Mouse (Mus musculus) layer of hippocampus, postnatal 25 days (tissue): ENCODE data around the gene Igsf3. TPM values are rescaled to one million over a fixed set of nuclear protein-coding genes. Genes with fewer than 3 reads are reported as not detected.
"Not testable (repeated sequence)": the region's sequence is repeated elsewhere in the genome, so short reads cannot be mapped to it uniquely, and the experiment has no call there.

Experiments
- DNase-seq, 2 experiments: peaks; one replicate each; pipeline ENCODE4 v3.0.0; 2022; ENCODE audit warnings: mixed read lengths in 2 of 2, low spot score in 1 of 2; ENCODE audit errors: extremely low spot score in 1 of 2
- total RNA-seq, 2 experiments: library from RNA; stranded (reverse); gene quantifications; 2 replicates each; pipeline ENCODE4 v1.2.3; 2021

Gene Igsf3
- total RNA-seq, 2 experiments from 2014 or later, result 18.8 to 24.3 TPM

GRCm38 (mm10) chr3:101398877-101399276 is 22.0 kb downstream of the Igsf3 start:
- DNase-seq, result no peak

GRCm38 (mm10) chr3:101401501-101401900 is 24.6 kb downstream of the Igsf3 start:
- no peak for DNase-seq

DNA sequence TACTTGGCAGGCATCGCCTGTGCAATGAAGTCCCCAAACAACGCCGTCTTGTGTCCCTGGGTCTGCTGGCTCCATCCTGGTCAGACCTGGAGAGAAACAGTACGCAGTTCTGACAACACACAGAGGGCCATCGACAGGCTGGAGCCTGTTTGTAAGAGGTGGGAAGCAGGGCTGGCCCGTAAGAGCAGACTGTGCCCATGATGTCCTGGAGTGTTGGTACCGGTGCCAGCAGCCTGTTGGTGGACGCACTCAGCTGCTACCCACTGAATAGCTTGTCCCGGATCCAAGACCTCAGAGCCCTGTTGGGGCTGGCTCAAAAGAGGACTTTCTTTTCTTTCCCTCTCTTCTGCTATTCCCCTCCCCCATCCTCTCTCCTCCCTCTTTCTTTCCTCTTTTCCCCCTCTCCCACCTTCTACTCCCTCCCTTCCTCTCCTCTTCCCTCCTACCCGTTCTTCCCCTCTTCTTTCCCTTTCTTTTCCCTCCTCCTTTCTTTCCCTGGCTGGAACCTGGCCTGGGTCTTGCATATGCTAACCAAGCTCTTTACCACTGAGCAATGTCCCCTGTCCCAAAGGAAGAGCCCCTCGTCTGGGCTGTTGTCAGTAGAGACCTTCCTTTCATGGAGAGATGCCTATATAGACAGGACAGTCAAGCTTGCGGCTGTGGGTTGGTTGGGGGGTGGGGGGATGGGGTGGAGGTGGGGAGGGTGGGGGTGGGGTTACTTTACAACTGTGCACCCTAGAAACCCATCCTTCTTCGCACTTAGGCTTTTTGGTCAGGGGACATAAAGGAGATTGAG is 27.9 kb downstream of the Igsf3 start:
- DNase-seq, result no peak

- DNase-seq, result peak in 1 of 2 experiments; percentile 54
Measured at GRCm38 (mm10) chr3:101405495-101405894, 28.6 kb downstream of the Igsf3 start.

DNA sequence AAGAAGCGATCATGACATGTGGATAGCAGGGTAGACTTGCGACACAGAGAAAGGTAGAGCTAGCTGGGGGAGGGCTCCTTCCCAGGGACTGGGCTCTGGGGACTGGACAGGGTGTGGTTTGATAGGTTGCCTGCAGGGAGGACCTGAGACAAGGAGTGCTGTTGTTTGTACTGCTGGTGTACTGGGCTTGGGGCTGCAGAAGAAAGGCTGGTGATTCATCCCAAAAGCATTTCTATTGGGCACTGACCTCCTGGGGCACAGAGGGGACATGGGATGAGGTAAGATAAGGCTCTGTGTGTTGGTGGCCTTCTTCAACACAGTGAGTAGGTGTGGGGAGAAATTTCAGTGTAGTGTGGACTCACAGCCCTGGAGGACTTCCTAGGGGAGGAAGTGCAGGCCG is 29.2 kb downstream of the Igsf3 start:
- no peak for DNase-seq

DNA sequence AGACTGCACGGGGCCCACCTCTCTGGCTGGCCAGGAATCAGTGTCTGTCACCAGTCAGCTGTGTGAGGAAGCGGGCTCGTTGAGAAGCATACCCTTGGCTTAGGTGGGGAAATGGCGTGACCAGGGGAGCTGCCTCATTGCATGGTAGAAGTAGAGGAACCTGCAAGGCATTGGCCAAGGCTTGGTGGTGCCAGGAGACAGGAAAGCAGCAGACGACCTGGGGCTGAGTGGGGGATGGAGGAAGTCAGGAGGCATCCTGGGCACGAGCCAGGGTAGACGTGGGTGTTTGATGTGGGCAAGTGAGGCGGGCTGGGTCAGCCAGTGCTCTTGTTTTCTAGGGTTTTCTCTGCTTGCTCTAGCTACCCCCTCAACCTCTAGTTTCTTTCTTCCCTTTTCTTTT is 30.7 kb downstream of the Igsf3 start:
- no peak for DNase-seq

DNA sequence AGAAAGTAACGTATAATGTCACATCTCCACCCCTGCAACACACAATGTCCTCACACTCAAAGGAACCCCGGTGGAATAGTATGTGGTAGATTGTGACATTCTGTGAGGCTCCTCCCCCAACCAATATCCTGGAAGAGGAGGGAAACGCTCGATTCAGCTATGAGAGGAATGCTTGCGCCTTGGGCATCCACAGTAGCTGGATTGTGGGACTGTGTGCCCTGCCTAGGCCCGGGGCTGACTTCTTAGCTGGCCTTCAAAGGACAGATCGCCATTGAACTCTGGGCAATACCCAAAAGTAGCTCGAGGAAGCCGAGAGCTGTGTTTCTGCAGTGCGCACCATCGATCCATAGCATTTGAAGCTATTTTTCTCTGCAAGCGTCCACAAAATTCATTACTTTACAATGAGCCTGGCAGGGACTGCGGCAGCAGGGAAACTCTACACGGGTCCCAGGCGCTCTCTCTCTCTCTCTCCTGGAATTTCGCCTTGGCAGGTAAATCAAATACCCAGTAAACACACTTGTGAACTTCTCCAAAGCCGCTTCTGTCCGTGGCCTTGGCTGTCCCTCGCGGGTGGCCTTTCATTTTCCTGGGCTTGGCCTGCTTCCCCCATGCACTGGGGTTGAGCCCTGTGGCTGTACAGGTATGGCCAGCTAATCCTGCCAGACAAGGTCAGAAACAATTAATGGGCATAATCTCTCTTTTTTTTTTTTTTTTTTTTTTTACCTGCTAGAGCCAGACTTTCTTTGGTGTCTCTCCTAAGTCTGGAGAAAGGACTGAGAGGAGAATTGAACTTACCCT is 32.3 kb downstream of the Igsf3 start:
- DNase-seq, result no peak

- no peak for DNase-seq
Measured at GRCm38 (mm10) chr3:101410202-101410601, 33.3 kb downstream of the Igsf3 start.

GRCm38 (mm10) chr3:101410745-101411144 is 33.9 kb downstream of the Igsf3 start:
- DNase-seq, result no peak

- no peak for DNase-seq
Measured at GRCm38 (mm10) chr3:101411626-101412025, 34.7 kb downstream of the Igsf3 start.

- DNase-seq, result no peak
Measured at GRCm38 (mm10) chr3:101412115-101412514, 35.2 kb downstream of the Igsf3 start.

DNA sequence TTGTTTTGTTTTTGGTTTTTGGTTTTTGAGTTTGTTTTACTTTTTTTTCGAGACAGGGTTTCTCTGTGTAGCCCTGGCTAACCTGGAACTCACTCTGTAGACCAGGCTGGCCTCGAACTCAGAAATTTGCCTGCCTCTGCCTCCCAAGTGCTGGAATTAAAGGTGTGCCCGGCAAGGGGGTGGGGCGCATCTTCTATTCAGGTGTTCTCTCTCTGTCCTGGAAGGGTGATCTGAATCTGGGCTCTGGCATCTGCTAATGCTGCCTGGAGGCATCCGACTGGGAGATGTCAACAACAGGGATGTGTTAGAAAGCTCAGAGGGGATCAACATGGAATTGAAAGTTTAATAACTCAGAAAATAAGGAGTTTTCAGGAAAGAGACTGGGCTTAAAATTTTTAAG is 36.1 kb downstream of the Igsf3 start:
- DNase-seq, result not testable (repeated sequence)

- no peak for DNase-seq
Measured at GRCm38 (mm10) chr3:101418740-101419652, 42.1 kb downstream of the Igsf3 start.

GRCm38 (mm10) chr3:101419653-101419994 is 42.7 kb downstream of the Igsf3 start:
- no peak for DNase-seq

DNA sequence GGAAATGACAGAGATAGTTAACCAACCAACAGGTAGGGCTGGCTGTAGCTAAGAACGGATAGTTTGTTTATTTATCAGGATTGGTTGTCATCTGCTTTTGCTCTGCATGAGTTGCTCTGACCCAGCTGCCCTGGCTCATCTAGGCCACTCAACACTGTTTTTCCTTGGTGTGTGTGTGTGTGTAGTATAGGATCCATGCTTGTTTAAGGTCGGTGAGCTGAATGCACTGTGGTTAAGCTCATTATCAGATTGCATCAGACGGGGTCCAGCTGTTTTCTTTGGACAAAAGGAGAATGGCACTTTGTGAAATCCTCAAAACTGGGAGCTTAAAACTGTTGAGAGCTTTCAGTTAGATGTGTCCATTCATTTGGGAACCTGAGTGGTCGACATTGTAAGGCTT is 46.3 kb downstream of the Igsf3 start:
- DNase-seq, result no peak

DNA sequence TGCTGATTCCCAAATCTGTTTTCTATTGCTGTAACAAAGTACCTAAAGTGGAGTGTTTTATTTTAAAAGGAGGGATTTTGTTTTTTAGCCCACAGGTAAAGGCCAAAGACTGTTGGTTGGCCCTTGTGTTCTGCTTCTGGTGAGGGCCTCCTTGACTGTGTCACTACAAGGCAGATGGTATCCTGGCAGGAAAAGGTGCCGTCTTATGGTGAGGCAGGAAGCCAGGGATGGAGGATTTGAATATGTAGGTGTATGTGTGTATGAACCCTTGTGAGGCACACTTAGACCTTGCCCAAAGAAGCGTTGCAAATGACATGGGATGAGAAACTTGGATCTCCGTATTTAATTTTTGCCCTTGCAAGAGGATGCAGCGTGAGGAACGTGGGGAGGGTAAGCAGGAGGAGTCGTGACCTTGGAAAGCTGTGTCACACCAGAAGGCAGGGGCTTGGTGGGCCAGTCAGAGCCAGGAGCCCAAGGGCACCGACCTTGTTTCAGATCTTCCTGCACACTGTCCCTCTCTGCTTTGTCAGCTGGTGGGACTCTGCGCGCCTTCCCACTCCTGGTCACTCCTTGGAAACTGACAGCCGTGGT is 47.5 kb downstream of the Igsf3 start:
- no peak for DNase-seq

GRCm38 (mm10) chr3:101429982-101430754 is 53.3 kb downstream of the Igsf3 start:
- no peak for DNase-seq

- no peak for DNase-seq
Measured at GRCm38 (mm10) chr3:101430755-101431115, 53.9 kb downstream of the Igsf3 start.

GRCm38 (mm10) chr3:101435672-101436071 is 58.8 kb downstream of the Igsf3 start:
- DNase-seq, result no peak

- DNase-seq, result no peak
Measured at GRCm38 (mm10) chr3:101436469-101436868, 59.6 kb downstream of the Igsf3 start.
